Mouse (Mus musculus): ENCODE results near the gene Exoc4.

The Exoc4 gene

DNA sequence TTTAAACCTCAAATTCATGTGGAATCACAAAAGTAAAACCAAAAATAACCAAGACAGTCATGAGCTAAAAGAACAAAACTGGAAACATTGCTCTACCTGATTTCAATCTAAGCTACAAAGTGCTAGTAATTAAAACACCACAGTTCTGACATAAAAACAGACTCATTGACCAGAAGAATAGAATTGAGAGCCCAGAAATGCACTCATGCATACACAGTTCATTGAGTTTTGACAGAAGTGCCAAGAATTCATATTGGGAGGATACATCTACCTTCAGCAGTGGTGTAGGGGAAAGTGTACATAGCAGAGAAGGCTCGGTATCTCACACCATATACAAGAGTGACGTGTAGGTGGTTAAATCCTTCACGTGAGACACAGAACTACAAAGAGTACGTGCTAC, 580.4 kb downstream of the Exoc4 start:
- no peak for ATAC-seq (ENCODE audit: insufficient number of reproducible peaks, low FRiP score, low TSS enrichment)

DNA sequence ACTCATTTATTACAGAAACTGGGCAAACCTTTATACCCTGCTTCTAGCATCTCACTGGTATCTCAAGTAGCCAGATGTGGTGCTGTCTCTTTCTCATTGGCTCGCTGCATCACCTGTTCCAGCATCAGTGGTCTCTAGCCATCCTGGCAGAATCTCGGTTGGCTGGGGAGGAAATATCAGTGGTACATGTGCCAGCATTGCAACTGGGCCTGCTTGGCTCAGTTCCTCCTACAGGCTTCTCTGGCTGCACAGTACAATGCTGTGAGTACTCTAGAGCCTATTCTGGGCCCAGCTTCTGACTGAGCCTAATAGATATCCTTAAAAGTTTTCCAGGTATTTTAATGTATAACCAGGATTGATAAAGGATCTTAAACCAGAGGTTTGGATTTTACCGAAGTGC, 582.4 kb downstream of the Exoc4 start:
- ATAC-seq (ENCODE audit: insufficient number of reproducible peaks, low FRiP score, low TSS enrichment) = no peak

DNA sequence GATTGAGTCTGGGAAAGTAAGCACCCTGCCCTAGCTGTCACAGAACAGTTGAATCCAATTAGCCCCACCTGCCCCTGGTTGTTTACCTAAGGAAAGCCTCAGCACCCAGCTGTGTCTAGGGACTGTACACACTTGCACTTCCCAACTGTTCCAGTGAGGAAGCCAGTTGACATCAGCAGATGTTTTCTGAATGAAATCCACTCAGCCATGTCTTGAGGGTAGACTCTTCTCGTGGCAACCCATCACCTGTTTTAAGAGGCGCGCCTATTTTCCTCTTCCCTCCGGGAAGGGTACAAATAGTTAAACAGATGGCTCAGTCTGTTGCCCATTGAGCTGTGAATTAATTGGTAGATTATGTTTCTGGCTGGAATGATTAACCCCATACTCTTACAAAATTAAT, 584.1 kb downstream of the Exoc4 start:
- ATAC-seq (ENCODE audit: insufficient number of reproducible peaks, low FRiP score, low TSS enrichment) = peak; percentile 60

DNA sequence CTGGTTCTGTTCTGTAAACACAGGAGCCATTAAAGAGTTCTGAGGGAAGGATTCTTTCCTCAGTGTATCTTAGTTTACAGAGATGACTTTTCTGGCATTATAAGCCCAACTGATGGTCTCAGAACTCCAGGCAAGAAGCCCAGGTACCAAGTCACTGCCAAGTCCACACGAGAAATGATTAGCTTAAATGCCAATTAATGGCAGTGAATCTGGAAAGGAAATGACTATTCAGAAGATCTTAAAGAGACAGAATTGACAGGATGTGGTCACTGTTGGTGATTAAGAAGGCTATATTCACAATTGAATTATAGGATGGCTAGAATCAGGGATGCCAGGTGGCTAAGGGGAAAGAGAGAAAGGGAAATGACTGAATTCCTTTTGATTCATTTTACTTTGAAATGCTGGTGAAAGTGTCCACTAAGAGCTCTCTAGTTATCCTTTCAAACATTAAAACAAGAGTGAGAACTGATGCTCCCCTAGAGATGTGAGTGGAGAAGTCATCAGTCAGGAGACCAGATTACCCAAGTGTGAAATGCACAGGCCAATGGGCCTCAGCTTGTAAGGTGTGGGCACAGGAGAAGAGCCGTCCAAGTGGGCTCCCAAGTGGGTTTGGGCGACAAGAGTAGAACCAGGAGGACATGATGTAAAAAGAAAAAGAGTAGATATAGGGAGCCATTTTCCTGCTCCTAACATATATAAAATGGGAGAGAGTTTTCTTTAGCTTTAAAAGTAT, 587.3 kb downstream of the Exoc4 start:
- ATAC-seq (ENCODE audit: insufficient number of reproducible peaks, low FRiP score, low TSS enrichment) = no peak

DNA sequence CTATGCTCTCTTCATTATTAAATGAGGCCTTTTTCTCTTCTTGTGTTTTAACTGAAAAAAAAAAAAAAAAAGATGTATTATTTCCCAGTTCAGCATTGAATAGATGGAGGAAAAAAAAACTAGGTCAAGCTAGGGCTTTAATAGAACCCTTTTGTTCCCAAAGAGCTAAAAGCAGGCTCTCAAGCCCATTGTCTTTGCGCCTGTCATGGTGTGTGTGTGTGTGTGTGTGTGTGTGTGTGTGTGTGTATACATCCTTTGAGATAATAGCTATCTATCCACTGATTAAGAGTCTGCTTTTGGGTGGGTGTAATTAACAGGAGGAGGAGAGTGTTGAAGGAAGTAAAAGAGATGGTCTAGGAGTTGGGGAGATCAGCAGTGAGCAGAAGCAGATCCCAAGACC, 594.0 kb downstream of the Exoc4 start:
- no peak for ATAC-seq (ENCODE audit: insufficient number of reproducible peaks, low FRiP score, low TSS enrichment)

DNA sequence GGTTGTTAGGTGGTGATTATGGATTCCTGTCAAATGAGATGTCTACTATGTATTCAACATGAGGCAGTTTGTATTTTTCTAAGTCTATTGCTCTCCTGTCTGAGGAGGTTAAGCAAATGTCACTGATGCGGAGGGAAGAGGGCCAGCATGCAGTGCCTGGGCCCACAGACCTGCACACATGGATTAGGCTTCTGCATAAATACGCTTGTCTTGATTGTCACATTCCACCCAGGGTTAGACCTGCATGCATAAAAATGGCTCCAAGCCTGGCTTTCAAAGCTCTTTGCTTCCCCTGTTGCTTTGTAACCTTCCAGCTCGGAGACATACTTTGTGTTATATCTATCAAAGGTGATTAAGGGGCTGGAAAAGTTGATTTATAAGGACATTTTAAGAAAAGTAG, 610.2 kb downstream of the Exoc4 start:
- ATAC-seq (ENCODE audit: insufficient number of reproducible peaks, low FRiP score, low TSS enrichment) = no peak

DNA sequence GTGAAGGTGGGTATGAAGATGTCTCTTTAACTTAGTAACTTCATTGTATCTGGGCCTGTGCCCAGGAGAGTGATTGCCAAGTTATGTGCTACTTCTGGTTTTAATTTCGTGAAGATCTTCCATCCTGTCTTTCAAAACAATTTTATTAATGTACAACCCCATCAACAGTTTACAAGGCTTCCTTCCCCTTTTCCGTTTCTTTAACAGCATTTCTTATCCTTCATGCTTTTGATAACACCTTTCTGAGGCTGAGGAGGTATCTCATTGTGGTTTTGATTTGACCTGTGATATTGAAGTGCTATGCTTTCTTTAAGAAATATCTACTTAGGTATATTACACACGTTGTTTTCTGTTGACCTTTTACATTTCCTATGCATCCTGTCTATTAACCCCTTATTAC, 616.9 kb downstream of the Exoc4 start:
- ATAC-seq (ENCODE audit: insufficient number of reproducible peaks, low FRiP score, low TSS enrichment) = no peak

DNA sequence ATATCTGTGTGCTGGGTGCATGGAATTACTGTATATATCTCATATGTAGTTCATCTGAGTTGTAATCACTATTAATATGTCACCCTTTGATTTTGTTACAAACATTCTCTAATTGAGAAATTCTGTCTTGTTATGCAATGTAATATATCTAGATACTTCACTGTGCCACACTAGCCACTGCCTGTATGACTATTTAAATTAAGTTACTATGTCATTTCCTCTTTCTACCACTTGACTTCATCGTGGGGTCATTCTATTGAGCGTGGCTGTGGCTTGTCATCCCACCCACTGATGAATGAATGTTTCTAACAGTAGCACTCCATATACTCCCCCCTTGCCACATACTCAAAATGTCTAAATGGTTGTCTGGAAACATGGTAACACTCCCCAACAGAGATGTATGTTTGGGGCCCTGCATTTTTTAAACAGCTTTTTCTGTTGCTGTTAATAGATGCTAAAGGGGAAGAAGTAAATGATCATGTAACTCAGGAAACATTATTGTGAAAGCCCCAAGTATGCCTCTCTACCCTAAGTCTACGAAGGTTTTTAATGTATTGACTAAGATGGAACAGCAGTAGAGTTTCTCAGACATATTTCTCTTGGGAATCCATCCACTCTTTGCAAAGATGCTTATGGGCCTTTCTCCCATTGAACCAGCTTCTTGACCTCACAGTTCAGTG, 618.2 kb downstream of the Exoc4 start:
- no peak for ATAC-seq (ENCODE audit: insufficient number of reproducible peaks, low FRiP score, low TSS enrichment)

DNA sequence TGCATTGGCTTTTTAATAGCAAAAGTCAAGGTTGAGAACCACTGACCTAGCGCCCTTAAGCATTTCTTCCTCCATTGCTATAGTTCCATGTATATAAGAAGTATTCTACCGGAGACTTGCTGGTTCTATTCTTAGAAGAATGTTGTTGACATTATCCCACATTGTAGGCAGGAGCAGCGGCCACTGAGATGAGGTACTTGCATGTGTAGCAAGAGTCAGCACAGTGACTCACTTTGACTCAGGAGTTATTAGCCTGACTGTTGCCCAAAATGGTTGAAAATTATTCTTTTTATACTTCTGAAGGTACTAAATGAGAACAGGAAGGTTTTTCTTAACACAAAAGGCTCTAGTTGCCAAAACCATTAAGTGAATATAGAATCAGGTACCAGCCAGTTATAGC, 620.4 kb downstream of the Exoc4 start:
- ATAC-seq (ENCODE audit: insufficient number of reproducible peaks, low FRiP score, low TSS enrichment) = no peak

DNA sequence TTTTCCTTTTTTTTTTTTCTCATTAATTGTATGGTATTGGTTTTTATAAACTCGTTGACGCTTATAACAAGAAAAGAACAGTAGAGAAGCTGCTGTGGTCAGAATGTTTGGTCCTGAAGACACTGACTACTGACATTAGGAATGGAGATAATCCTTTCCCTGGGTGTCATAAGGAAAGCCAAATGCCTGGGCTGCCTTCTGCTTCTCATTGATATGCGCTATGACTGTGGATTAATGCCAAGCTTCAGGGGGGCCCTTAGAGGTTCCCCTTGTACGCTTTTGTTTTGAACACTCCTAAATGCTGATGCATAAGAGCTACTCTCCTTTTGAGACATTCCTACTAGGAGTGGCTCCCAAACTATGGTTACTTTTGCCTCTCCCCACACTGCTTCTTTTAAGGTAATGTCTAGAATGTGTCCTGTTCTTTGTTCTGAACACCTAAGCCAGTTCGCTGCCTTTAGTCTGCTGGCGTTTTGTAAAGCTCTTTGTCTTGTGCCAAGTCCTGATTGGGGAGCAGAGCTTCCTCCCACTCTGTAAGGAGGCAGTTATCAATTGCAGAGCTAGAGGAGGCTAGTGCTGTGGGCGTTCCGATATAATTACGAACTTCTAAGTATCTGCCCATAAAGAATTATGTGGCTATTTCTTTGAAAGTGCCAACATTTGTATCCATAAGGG, 621.7 kb downstream of the Exoc4 start:
- no peak for ATAC-seq (ENCODE audit: insufficient number of reproducible peaks, low FRiP score, low TSS enrichment)

DNA sequence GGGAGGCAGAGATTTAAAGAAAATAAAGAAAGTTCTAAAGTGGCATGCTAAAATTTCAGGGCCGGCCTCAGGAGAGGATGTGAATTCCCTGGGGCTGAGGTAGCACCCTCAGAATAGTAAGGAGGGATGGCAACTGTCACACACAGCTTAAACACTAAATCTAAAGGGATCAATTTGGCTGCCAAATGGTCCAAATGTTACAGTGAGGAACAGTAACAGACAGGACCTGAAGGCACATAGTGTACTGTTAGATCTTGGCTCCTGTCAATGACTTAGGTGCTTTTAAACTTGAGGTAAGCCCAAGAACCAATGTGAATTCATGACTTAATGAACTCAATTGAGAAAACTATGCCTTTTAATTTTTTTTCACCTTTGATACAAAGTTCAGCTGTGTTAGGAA, 622.4 kb downstream of the Exoc4 start:
- ATAC-seq (ENCODE audit: insufficient number of reproducible peaks, low FRiP score, low TSS enrichment) = no peak

DNA sequence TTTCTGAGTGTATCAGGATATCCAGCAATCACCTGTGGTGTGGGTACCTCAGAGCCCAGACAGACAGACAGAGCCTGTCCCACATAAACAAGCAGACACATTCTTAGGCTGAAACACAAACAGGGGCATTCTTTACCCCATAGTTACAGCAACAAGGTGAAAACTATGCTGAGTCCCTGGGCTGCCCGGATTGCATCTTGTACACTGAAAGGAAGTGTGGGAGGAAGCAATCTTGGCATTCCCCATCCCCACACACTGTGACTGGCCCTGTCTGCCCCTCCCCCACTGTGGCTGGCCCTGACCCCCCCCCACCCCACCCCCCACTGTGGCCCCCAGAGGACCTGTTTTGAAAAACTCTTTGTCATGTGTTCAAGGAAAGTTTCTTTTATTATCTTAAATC, 623.3 kb downstream of the Exoc4 start:
- no peak for ATAC-seq (ENCODE audit: insufficient number of reproducible peaks, low FRiP score, low TSS enrichment)

DNA sequence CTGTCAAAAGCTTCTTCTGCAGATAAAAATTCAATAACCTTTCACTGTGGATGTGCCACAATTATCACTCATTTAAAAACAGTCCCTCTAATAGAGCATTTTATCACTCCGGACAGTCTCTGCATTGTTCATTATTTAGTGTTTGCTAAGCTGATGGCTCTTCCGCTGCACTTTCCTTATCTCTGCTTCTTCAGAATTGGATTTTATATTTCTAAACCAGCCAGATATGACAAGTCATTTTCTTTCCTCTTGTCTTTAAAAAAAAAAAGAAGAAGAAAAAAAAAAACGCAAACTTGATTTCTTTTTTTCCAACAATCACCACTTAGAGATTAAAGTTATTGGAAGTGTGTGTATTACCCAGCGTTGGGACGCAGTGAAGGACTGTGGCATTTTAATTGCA, 624.1 kb downstream of the Exoc4 start:
- ATAC-seq (ENCODE audit: insufficient number of reproducible peaks, low FRiP score, low TSS enrichment) = no peak

DNA sequence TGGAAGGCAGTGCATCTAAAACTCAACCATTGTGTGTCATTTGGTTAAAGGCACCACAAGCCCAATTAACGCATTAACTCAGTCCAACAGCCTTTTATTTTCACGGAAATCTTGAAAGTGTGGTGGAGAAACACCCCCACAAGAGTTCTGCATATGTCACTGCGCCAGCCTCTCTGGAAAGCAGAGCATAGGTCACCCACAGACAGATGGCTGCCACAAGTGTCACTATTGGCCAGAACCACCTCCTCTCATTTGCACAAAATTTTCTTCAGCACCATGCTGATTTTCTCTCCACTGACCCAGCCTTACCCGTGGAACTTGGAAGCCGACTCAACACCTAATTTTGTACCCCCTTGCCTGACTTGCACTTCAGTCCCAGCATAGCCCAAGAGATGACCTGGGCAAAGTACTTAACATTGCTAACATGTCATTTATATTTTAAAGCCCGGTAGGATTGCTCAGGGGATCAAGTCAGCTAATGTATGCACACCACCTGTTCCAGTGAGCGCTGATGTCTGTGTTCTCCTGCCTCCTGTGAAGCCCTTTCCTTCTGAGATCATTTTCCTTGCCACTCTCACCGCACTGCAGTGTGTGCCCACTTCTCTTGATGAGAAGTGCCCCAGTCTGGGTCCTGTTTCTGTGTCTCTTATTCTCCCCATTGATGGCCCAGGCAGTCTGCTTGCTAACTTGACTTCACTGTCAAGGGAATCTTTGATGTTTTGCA, 625.6 kb downstream of the Exoc4 start:
- peak; percentile 81 for ATAC-seq (ENCODE audit: insufficient number of reproducible peaks, low FRiP score, low TSS enrichment)

DNA sequence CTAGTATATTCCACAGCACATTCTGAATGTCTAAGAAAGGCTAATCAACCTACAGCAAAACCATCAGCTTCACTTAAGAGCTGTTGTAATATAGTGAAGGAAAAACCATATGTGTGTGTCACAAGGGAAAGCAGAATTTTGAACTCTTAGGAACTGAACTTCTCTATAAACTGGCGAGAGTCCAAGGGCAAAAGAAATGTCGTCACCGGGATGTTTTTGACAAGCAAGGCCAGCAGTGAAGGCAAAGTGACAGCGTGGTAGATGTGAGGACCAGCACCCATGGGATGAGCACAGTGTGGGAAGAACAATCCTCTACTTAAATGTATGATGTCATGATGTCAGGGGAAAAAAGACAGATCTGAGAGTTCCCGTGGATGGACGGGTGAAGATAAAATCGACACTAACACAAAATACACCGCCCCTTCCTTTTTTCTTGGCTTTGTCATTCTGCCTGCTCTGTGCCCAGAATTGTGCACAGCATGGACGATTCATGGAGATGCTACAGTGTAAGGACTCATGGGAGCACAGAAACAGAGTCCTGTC, 635.3 kb downstream of the Exoc4 start:
- no peak for ATAC-seq (ENCODE audit: insufficient number of reproducible peaks, low FRiP score, low TSS enrichment)

DNA sequence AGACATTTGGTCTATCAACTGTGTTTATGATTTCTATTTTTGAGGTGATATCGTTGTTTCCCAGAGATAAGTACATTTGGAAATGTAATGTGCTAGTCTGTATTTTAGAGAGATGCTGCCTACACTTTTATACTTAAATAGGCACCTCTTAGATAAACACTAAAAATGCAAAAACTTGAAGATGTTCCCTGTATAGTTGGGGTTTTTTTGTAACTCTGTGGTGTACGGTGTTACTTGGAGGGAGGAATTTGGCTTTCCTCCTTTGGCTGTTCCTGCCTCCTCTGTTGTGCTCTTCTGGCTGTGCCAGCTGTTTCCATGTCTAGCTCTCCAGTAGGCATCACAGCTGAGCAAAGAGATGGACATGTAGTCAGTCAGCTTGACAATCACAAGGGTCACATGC, 638.1 kb downstream of the Exoc4 start:
- ATAC-seq (ENCODE audit: insufficient number of reproducible peaks, low FRiP score, low TSS enrichment) = no peak

DNA sequence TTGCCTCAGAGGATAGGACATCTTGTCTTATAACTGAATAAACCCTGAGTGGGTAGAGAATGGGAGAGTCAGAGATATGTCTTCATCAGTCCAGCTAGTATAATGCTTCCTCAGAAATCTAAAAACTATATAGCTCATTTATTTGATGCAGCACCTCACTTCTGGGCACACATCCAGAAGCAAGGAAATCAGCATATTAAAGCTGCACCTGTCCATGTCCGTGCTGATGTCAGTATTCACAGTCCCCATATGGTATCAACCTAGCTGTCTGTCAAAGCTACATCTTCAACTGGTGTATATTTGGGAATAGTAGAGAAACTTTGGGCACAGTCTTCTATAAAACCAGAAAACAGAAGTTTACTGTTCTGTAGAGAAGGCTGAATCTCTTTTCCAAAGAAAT, 642.0 kb downstream of the Exoc4 start:
- no peak for ATAC-seq (ENCODE audit: insufficient number of reproducible peaks, low FRiP score, low TSS enrichment)

DNA sequence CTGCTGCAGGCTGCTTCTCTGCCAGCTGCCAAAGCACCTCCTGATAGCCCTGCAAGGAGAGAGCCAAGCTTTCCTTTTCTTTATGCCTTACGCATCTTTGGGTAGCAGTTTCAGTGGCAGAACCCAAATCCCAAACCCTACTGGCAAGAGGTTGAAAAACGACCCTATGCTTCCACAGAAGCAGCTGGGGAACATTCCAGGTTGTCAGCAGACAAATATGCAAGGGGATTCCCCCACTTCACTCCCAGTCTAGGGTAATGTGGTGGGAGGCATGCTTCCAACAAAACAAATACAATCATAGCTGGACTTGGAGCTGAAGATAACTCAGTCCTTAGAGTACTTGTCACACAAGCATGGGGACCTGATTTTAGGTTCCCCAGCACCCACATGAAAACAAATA, 643.3 kb downstream of the Exoc4 start:
- no peak for ATAC-seq (ENCODE audit: insufficient number of reproducible peaks, low FRiP score, low TSS enrichment)

DNA sequence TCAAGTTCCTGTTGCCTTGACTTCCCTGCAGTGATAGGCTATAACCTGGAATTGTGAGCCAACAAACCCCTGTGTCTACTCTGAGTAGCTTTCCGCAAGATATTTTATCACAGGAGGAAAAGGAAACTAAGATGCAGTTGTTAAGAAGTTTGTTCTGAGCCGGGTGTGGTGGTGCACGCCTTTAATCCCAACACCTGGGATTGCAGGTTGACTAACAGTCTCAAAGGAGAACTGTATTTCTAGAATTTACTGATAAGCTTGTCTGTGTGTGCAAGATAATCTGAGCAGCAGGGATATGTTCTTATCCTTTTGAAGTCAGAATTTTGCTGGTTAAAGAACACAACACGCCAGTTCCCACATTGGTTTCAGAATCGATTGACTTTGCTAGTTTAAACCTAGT, 651.1 kb downstream of the Exoc4 start:
- ATAC-seq (ENCODE audit: insufficient number of reproducible peaks, low FRiP score, low TSS enrichment) = no peak

DNA sequence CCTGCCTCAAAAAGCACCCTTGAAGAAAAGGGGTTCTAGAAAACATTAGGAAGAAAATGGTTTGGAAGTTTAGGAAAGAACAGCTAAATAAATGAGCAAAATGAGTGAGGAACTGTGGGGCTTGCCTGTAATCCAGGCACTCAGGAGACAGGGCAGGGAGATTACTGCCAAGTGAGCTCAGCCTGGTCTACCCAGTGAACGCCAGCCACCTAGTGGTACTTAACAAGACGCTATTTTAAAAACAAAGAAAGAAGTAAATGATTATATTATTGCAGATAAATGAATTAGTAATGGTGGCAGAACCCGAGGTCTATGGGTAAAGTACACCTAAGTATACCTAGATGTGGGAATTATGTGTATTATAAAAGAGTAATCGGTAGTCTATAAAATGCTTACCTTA, 651.7 kb downstream of the Exoc4 start:
- ATAC-seq (ENCODE audit: insufficient number of reproducible peaks, low FRiP score, low TSS enrichment) = no peak

DNA sequence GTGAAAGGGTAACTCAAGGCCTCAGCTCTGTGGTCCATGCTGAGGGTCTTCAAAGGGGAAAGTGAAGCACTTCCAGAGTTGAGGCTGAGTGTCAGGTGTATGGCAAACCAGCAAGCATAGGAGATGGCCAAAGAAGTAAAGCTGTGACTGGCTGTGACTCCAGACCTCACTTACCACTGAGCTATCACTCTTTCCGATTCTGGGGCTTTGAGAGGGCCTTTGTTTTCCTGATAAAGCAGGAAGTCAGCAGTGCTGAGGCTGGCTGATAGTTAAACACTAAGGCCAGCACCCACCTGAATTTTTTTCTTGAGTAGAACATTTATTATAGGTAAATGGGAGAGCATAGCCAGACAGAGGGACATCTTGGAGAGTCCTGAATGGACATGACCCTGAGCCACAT, 656.2 kb downstream of the Exoc4 start:
- ATAC-seq (ENCODE audit: insufficient number of reproducible peaks, low FRiP score, low TSS enrichment) = no peak
